Mouse (Mus musculus) midbrain, embryonic 15.5 days (tissue): ENCODE results near the gene Sp2. TPM values are rescaled to one million over a fixed set of nuclear protein-coding genes. Genes with fewer than 3 reads are reported as not detected.
A peak's percentile ranks its signal among the peaks of the same experiment; 100 is the strongest.

Experiments
- ATAC-seq: fragments of 200-750 bp; cut with Nextera tagmentation; replicated peaks from 2 replicates; pipeline ENCODE4 v1.8.0; 2017; ENCODE audit warnings: moderate TSS enrichment
- H3K27ac ChIP-seq: fragments of 300-500 bp; sonication (generic); 2 replicates; pipeline ENCODE4 v1.5.1; 2015; ENCODE audit warnings: mild to moderate bottlenecking, inconsistent platforms
- H3K27me3 ChIP-seq: fragments of 300-500 bp; sonication (generic); replicated peaks from 2 replicates; pipeline ENCODE4 v1.6.1; 2015; ENCODE audit warnings: inconsistent platforms
- H3K36me3 ChIP-seq: fragments of 300-500 bp; sonication (generic); replicated peaks from 2 replicates; pipeline ENCODE4 v1.6.1; 2015; ENCODE audit warnings: inconsistent platforms
- H3K4me1 ChIP-seq: fragments of 300-500 bp; sonication (generic); 2 replicates; pipeline ENCODE4 v1.6.1; 2015; ENCODE audit warnings: inconsistent platforms
- H3K4me2 ChIP-seq: fragments of 300-500 bp; sonication (generic); 2 replicates; pipeline ENCODE4 v1.6.1; 2015; ENCODE audit warnings: inconsistent platforms, mild to moderate bottlenecking, moderate library complexity
- H3K4me3 ChIP-seq: fragments of 300-500 bp; sonication (generic); 2 replicates; pipeline ENCODE4 v1.5.1; 2015; ENCODE audit warnings: mild to moderate bottlenecking, inconsistent platforms
- H3K9ac ChIP-seq: fragments of 300-500 bp; sonication (generic); 2 replicates; pipeline ENCODE4 v1.6.1; 2015; ENCODE audit warnings: mild to moderate bottlenecking, inconsistent platforms
- H3K9me3 ChIP-seq: fragments of 300-500 bp; sonication (generic); 2 replicates; pipeline ENCODE4 v1.6.1; 2016; ENCODE audit warnings: inconsistent platforms
- WGBS: fragments of 180-500 bp; shearing (Covaris S2); methylation state at CpG from one replicate; pipeline ENCODE4 v1.1.7; 2015; ENCODE audit warnings: mixed read lengths; 5-methylcytosine and 5-hydroxymethylcytosine counted together
- polyA plus RNA-seq: library from polyadenylated mRNA; unstranded; fragments of >200 nt; fragmentation: Nextera tagmentation; extraction: Ambion mirVana; gene quantifications from 2 replicates; pipeline ENCODE4 v1.2.1, GENCODE M21; 2015

The Sp2 gene
- polyA plus RNA-seq, 1 experiment from 2014 or later: 16.2 TPM

DNA sequence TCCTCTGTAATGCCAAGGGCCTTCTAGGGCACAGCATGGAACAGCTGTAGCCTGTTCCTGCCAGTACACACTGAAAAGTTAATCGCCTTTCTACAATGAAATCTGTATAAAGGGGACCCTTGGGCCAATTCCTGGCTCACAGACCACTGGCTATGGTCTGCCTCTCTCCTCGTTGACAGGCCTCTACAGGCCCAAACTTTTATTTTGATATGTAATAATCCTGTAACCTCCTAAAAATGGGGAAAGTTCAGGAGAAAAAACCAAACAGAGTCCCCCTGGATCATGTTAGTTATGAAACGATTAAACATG, 6.4 kb downstream of the Sp2 start:
- no peaks in the 10 kb centered on the region for H3K36me3 ChIP-seq
- no peak for ATAC-seq
- no peaks in the 10 kb centered on the region for H3K27me3 ChIP-seq
- peak overlapping the region; percentile 98 for H3K27ac ChIP-seq
- no peaks in the 10 kb centered on the region for H3K9me3 ChIP-seq
- peak overlapping the region; percentile 91 for H3K9ac ChIP-seq
- H3K4me3 ChIP-seq: peak overlapping the region; percentile 91
- H3K4me1 ChIP-seq: peaks cover 40% of the 10 kb centered on the region
- peak overlapping the region; percentile 67 for H3K4me2 ChIP-seq
- 47% methylated on average over 3 of the region's 3 CpGs for WGBS

DNA sequence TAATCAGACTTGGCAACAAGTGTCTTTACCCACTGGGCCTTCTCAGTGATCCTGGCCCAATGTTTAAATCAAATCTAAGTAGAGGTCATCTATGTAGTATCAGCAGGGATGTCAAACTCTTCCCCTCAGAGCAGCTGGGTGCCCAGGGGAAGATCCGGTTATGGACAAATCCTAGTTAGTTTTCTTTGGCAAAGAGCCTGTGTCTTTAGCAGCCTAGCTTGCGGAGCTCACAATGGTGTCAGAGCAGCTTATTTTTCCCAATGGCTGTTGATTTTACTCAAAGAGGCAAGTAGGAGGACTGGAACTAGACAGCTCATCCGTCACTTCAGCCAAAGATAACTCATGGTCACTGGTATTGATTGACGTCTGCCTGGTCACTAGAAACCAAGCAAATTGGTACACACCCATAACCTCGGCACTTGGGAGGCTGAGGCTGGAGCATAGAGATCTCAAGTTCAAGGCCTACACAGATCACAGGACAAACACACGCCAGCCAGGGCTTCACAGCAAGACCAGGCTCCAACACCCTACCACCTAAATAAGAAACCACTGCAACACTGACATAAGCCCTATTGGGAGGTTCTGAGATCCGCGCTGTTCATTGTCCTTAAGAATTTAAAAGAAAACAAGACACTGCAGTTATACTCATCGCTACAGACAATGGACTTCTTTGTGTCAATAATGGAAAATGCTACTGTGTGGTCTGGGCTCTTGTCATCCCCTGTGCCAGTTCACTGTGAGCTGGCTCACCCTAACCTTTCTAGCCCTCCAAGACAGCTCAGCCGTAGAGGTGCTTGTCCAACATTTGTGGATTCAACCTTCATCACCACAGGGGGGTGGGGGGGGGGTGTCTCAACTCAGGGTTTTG, 7.0 kb downstream of the Sp2 start:
- 0 out of 2 replicates have a peak overlapping the region, but pooled peaks have one; percentile 98 for H3K27ac ChIP-seq
- H3K9me3 ChIP-seq: no peaks in the 10 kb centered on the region
- H3K4me2 ChIP-seq: peak overlapping the region; percentile 67
- H3K4me3 ChIP-seq: peak overlapping the region; percentile 91
- no peak for ATAC-seq
- 80% methylated on average over 10 of the region's 10 CpGs for WGBS
- no peaks in the 10 kb centered on the region for H3K36me3 ChIP-seq
- peak overlapping the region; percentile 91 for H3K9ac ChIP-seq
- H3K4me1 ChIP-seq: peaks cover 40% of the 10 kb centered on the region
- H3K27me3 ChIP-seq: no peaks in the 10 kb centered on the region

DNA sequence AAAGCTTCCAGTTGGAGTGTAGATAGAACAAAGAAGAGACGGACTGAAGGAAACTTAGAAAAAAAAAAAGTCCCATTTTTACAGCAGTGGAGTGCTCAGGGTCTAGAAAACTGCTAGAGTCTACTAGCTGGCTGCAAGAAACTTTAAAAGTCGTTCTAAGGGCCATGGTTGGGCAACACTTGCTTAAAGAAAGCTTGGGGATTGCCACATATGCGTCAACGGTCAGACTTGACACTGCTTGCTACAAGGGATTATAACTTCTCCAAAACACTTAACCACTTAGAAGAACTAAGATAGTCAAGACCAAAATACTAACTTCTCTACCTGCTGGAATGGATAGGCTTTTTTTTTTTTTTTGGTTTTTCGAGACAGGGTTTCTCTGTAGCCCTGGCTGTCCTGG, 7.9 kb downstream of the Sp2 start:
- Histone ChIP-seq H3K9ac (no peak overlapping the region), H3K36me3 (no peaks in the 10 kb centered on the region), H3K4me1 (peaks cover 40% of the 10 kb centered on the region), H3K27ac (no peak overlapping the region), H3K4me3 (no peak overlapping the region), H3K9me3 (no peaks in the 10 kb centered on the region), H3K4me2 (no peak overlapping the region), H3K27me3 (no peaks in the 10 kb centered on the region)
- no peak for ATAC-seq
- 87% methylated on average over 5 of the region's 5 CpGs for WGBS

DNA sequence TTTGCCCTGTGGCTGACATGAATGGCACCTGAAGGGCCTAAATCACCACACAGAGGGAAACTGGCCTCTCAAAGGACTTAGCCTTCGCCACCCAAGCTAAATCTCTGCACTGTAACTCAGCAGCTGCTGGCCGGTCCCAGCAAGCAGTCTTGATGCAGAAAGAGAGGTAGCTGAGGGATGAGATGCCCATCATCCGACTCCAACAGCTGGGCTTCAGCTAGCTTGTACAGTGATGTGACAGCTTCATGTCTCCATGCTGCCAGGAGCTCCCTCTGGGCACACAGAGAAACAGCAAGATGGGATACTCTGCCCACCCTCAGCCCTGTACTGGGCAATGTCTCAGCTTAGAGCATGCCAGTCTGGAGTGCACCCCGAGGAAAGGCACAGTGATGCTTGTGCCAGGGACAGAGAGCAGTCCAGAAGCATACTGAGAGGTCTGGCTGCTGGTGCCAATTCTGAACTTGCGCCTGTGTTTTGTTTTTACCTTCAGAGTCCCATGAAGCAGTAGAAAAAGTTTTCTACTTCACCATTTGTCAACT, 9.3 kb downstream of the Sp2 start:
- Histone ChIP-seq H3K4me1 (peaks cover 45% of the 10 kb centered on the region), H3K36me3 (no peaks in the 10 kb centered on the region), H3K27me3 (no peaks in the 10 kb centered on the region), H3K4me2 (no peak overlapping the region), H3K4me3 (no peak overlapping the region), H3K27ac (peak overlapping the region; percentile 61), H3K9ac (0 out of 2 replicates have a peak overlapping the region, but pooled peaks have one; percentile 12), H3K9me3 (no peaks in the 10 kb centered on the region)
- WGBS: 62% methylated on average over 5 of the region's 5 CpGs
- ATAC-seq: no peak

DNA sequence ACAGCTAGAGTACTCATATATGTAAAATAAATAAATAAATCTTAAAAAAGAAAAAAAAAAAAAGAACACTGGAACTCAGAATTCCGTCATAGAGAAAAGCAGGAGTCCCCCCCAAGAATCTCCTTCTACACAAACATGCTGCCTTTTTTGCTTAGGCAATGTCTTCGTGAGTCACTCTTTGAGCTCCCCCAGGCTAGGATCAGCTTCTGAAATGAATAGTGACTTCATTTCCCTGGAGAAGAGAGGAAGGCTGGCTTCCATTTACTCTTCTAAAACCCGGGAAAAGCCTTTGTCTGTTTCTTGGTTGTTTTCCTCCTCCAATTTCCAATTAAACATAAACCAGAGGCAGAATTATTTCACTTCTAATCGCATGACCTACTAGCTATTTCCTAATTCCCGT, 9.9 kb downstream of the Sp2 start:
- no peak overlapping the region for H3K4me2 ChIP-seq
- no peak overlapping the region for H3K9ac ChIP-seq
- H3K9me3 ChIP-seq: no peaks in the 10 kb centered on the region
- no peak overlapping the region for H3K4me3 ChIP-seq
- H3K4me1 ChIP-seq: peaks cover 41% of the 10 kb centered on the region
- peak overlapping the region; percentile 61; the same call in 1 of the 2 replicates for H3K27ac ChIP-seq
- H3K36me3 ChIP-seq: no peaks in the 10 kb centered on the region
- H3K27me3 ChIP-seq: no peaks in the 10 kb centered on the region
- 63% methylated on average over 5 of the region's 5 CpGs for WGBS
- ATAC-seq: no peak

DNA sequence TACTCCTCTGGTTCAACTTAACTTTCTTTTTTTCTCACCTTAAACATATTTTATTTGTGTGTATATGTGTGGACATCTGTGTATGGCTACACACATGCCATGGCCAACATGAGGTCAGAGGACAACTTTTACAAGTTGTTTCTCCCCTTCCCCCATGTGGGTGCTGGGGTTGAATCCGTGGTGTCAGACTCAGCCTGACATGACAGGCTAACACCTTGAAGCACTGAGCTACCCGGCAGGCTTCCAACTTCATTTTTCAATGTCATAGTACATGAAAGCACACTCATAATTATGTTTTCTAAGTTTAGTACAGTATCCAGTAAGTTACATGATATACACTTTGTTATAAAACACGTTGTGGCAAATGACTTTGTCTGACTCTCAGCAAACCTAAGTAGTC, 12.4 kb downstream of the Sp2 start:
- no peak for ATAC-seq
- WGBS: 86% methylated on average over 3 of the region's 3 CpGs
- no peak overlapping the region for H3K27ac ChIP-seq

DNA sequence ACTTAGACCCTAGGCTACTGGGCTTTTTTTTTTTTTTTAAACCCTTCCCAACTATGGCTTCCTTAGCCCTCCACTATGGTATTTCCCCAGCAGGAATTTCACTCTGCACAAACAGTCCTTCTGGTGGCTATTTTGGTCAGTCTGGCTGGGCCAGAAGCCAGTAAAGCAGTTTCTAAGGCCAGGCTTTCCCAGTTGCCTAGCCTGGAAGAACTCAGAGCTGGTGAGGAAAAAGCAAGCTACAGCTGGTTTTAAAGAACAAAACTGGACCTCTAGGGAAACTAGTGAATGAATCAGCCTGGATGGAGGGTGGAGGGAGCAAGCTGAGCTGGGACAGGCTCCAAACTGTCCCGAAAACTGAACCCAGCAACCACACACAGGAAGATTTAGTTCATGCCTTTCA, 13.0 kb downstream of the Sp2 start:
- H3K4me2 ChIP-seq: no peak overlapping the region
- ATAC-seq: no peak
- 62% methylated on average over 1 of the region's 1 CpGs for WGBS

More for the DNA sequence above, 12.4 kb downstream of the Sp2 start:
- H3K27me3 ChIP-seq: no peaks in the 10 kb centered on the region
- H3K36me3 ChIP-seq: no peaks in the 10 kb centered on the region
- H3K9me3 ChIP-seq: no peaks in the 10 kb centered on the region
- H3K4me1 ChIP-seq: peaks cover 28% of the 10 kb centered on the region
- no peak overlapping the region for H3K4me3 ChIP-seq
- H3K4me2 ChIP-seq: no peak overlapping the region
- no peak overlapping the region for H3K9ac ChIP-seq

DNA sequence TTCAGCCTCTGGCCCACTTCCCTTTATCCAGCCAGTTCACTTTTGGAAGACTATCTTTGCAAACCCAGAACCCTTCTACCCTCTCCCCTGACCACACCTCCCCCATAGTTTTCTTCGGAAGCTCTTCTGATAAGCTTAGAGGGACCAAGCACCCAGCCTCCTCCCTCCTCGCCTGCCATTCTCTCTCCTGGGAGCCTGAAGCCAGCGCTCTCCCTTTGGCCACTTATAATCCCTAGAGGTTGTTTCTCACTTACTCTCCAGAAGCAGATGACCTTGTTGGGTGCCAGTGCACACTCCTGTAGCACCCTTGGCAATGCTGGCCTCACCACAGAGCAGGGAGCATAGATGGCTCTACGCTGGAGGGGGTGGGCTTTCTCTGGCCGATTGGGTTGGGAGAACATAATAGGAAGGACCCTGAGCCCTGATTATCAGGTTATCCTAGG, 13.5 kb downstream of the Sp2 start:
- H3K4me2 ChIP-seq: no peak overlapping the region
- no peaks in the 10 kb centered on the region for H3K9me3 ChIP-seq
- ATAC-seq: no peak
- H3K9ac ChIP-seq: no peak overlapping the region
- H3K27me3 ChIP-seq: no peaks in the 10 kb centered on the region
- H3K4me1 ChIP-seq: peaks cover 28% of the 10 kb centered on the region
- H3K4me3 ChIP-seq: no peak overlapping the region
- no peaks in the 10 kb centered on the region for H3K36me3 ChIP-seq
- WGBS: 64% methylated on average over 5 of the region's 5 CpGs
- 0 out of 2 replicates have a peak overlapping the region, but pooled peaks have one; percentile 13 for H3K27ac ChIP-seq

More for the DNA sequence above, 13.0 kb downstream of the Sp2 start:
- peaks cover 28% of the 10 kb centered on the region for H3K4me1 ChIP-seq
- no peak overlapping the region for H3K9ac ChIP-seq
- 0 out of 2 replicates have a peak overlapping the region, but pooled peaks have one; percentile 13 for H3K27ac ChIP-seq
- H3K4me3 ChIP-seq: no peak overlapping the region
- no peaks in the 10 kb centered on the region for H3K36me3 ChIP-seq
- H3K9me3 ChIP-seq: no peaks in the 10 kb centered on the region
- H3K27me3 ChIP-seq: no peaks in the 10 kb centered on the region

DNA sequence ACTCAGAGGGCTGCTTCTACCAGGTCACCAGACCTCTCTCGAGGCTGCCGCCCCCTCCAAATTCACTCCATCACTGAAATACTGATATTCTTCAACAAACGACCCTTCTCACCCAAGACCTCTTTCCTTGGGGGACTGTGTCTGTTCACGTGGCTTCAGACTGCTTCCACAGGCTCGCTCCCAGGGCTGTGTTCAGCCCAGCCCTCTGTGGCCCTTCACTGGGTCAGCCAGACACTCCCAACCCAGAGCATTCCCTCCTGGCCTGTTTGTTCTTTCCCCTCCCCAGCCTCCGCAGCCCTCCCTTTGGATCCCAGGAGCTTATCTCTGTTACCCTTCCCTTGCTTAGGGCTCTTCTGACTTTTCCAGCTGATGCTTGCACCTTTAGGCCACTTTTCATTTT, 14.3 kb downstream of the Sp2 start:
- Histone ChIP-seq H3K9ac (no peak overlapping the region), H3K27me3 (no peaks in the 10 kb centered on the region), H3K4me2 (no peak overlapping the region), H3K36me3 (no peaks in the 10 kb centered on the region), H3K27ac (no peak overlapping the region), H3K4me1 (peaks cover 24% of the 10 kb centered on the region), H3K4me3 (no peak overlapping the region), H3K9me3 (no peaks in the 10 kb centered on the region)
- WGBS: 75% methylated on average over 6 of the region's 6 CpGs
- no peak for ATAC-seq

DNA sequence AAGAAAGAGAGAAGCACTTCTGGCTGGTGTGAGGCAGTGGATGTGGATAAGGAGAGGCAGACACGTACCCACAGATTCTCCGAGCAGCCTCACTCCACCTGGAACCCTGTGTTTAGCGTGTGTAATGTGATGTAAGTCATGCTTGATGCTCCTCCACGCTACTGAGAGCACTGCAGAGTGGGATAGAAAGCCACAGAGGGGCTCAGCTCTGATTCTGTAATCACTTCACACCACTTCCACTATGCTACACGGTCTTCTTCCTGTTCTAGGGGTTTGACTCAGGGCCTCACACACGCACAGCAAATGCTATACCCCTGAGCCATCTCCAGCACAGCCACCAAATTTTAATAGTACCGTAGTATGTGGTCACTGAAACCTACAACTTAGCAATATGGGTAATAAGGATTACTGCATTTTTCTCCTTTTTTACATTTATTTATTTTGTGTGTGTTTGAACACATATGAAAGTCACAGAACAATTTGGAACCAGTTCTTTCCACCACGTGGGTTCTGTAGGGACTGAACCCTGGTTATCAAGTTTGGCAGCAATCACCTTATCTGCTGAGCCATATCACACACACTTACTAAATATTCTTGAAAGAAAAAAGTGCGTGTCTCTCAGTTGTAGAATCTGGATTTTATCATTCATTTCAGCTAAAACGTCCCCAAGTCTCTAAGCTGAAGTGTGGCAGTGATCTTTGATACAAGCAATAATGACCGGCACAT, 15.1 kb downstream of the Sp2 start:
- Histone ChIP-seq H3K9me3 (no peaks in the 10 kb centered on the region), H3K27me3 (no peaks in the 10 kb centered on the region), H3K9ac (no peak overlapping the region), H3K36me3 (no peaks in the 10 kb centered on the region), H3K4me2 (no peak overlapping the region), H3K4me1 (peaks cover 21% of the 10 kb centered on the region), H3K4me3 (no peak overlapping the region), H3K27ac (no peak overlapping the region)
- WGBS: 89% methylated on average over 11 of the region's 11 CpGs
- ATAC-seq: no peak

DNA sequence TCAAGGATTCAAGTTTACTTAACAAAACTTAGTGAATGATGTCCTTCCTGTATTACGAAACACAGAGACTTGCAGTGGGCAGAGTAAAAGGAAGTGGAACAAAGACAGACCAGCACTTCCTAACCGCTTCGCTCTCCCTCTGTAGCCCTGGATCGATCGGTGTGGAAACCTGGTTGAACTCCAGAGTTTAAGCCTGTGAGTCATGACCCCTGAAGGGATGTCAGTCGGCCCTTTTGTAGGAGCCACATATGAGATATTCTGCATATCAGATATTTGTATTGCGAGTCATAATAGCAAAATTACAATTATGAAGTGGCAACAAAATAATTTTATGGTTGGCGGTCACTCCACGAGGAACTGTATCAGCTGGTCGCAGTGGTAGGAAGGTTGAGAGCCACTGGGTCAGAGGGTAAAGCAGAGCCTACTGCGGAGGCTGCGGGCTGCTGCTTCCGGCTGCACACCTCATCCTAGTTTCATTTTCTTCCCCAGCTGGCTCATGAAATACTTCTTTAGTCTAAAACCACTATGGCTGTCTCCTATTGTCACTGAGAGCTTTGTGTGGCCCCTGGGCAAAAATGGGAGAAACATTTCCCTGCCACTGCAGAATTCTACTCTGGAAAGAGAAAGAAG, 15.7 kb downstream of the Sp2 start:
- 89% methylated on average over 13 of the region's 13 CpGs for WGBS
- no peak for ATAC-seq
- H3K9me3 ChIP-seq: no peaks in the 10 kb centered on the region
- no peak overlapping the region for H3K4me2 ChIP-seq
- H3K36me3 ChIP-seq: 0 out of 2 replicates have a peak, but pooled peaks cover under 1% of the 10 kb centered on the region
- H3K27me3 ChIP-seq: no peaks in the 10 kb centered on the region
- H3K9ac ChIP-seq: no peak overlapping the region
- H3K4me1 ChIP-seq: peaks cover 16% of the 10 kb centered on the region; the same call in 1 of the 2 replicates
- no peak overlapping the region for H3K4me3 ChIP-seq
- no peak overlapping the region for H3K27ac ChIP-seq

DNA sequence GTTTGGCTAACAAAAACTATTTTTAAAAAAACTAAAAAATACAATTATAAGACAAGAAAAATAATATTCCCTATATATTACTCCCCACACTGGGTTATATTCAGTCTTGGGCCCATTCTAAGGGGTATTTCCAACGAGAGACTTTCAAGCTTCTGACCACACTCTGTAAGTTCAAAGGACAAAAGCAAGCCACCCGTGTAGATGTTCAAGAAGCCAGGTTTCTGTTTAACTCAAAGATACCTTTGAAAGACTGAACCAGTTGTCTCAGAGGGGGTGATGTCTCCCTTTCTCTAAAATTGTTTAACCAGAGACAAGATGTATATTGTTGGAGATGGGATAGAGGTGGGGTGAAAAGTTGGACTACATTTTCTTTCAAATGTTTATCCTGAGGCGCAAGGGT, 16.6 kb downstream of the Sp2 start:
- H3K4me2 ChIP-seq: no peak overlapping the region
- peaks cover 16% of the 10 kb centered on the region; the same call in 1 of the 2 replicates for H3K4me1 ChIP-seq
- no peak overlapping the region for H3K27ac ChIP-seq
- no peak overlapping the region for H3K4me3 ChIP-seq
- 0 out of 2 replicates have a peak, but pooled peaks cover 8% of the 10 kb centered on the region for H3K36me3 ChIP-seq
- no peak overlapping the region for H3K9ac ChIP-seq
- no peaks in the 10 kb centered on the region for H3K9me3 ChIP-seq
- no peak for ATAC-seq
- 92% methylated on average over 3 of the region's 3 CpGs for WGBS
- H3K27me3 ChIP-seq: no peaks in the 10 kb centered on the region
